ENCODE assay signal across 8 mouse cellular contexts in genomic region chr5:123390536-123391441, GRCm38 (mm10). TPM values are rescaled to one million over a fixed set of nuclear protein-coding genes. Genes with fewer than 3 reads are reported as not detected.
DNase-seq lines count a peak whose midpoint lies in the region; ATAC-seq and TF ChIP-seq lines count a peak whose summit lies in the region.

No protein-coding gene starts in this region.

- TF ChIP-seq CTCF in lung, embryonic 14.5 days (IDR thresholded peaks at IDR 0.05; ENCODE audit: low read depth): no peak
- TF ChIP-seq CTCF in olfactory bulb, adult 2 months (IDR thresholded peaks at IDR 0.05; ENCODE audit: insufficient read depth, low read depth, low read length): no peak

- H3K9ac ChIP-seq in lung, embryonic 14.5 days: peak overlapping the region; percentile 20; the same call in 1 of the 2 replicates
- H3K9ac ChIP-seq in forebrain, embryonic 11.5 days (ENCODE audit: low read length): peak overlapping the region; percentile 24; the same call in 1 of the 2 replicates
- 0 out of 2 replicates have a peak overlapping the region, but pooled peaks have one; percentile 5 for H3K9ac ChIP-seq in limb, embryonic 11.5 days (ENCODE audit: low read length)

- H3K36me3 ChIP-seq in lung, embryonic 14.5 days (ENCODE audit: insufficient read depth): no peaks in the 10 kb centered on the region
- H3K36me3 ChIP-seq in forebrain, embryonic 11.5 days (ENCODE audit: control insufficient read depth, insufficient read depth, low read length): no peaks in the 10 kb centered on the region
- H3K36me3 ChIP-seq in limb, embryonic 11.5 days (ENCODE audit: control insufficient read depth, insufficient read depth, low read length): no peaks in the 10 kb centered on the region

- no peak for DNase-seq in lung, embryonic 14.5 days
- no peak for DNase-seq in lung, postnatal 36 days
- no peak for DNase-seq in forebrain, embryonic 11.5 days (ENCODE audit: low spot score)
- DNase-seq in limb, embryonic 11.5 days (ENCODE audit: low spot score): no peak
- DNase-seq in embryo, embryonic 10 days (ENCODE audit: low spot score): no peak
- DNase-seq in thymus, postnatal 4 days: no peak

- H3K9me3 ChIP-seq in lung, embryonic 14.5 days (ENCODE audit: low read depth, low read length): no peaks in the 10 kb centered on the region
- H3K9me3 ChIP-seq in forebrain, embryonic 11.5 days (ENCODE audit: control insufficient read depth, low read length): no peaks in the 10 kb centered on the region
- no peaks in the 10 kb centered on the region for H3K9me3 ChIP-seq in limb, embryonic 11.5 days (ENCODE audit: control insufficient read depth, low read length)

- peak overlapping the region; percentile 58 for H3K4me2 ChIP-seq in lung, embryonic 14.5 days
- H3K4me2 ChIP-seq in forebrain, embryonic 11.5 days (ENCODE audit: low read depth, low read length, severe bottlenecking): peak overlapping the region; percentile 43
- H3K4me2 ChIP-seq in limb, embryonic 11.5 days (ENCODE audit: low read depth, severe bottlenecking): peak overlapping the region; percentile 45

- no peak for TF ChIP-seq POLR2A in olfactory bulb, adult 2 months (IDR thresholded peaks at IDR 0.05; ENCODE audit: insufficient read depth, low read depth, low read length)

- H3K4me1 ChIP-seq in lung, embryonic 14.5 days (ENCODE audit: insufficient read depth): peaks cover 6% of the 10 kb centered on the region
- H3K4me1 ChIP-seq in forebrain, embryonic 11.5 days (replicated peaks; ENCODE audit: control insufficient read depth, insufficient read depth, low read length): peaks cover 10% of the 10 kb centered on the region
- H3K4me1 ChIP-seq in limb, embryonic 11.5 days (ENCODE audit: control insufficient read depth, insufficient read depth, low read length): peaks cover 13% of the 10 kb centered on the region; the same call in 1 of the 2 replicates
- H3K4me1 ChIP-seq in olfactory bulb, adult 2 months (ENCODE audit: control insufficient read depth, insufficient read depth, low read length): peaks cover 4% of the 10 kb centered on the region; the same call in 1 of the 2 replicates

- H3K27me3 ChIP-seq in lung, embryonic 14.5 days (ENCODE audit: insufficient read depth, low read length): no peaks in the 10 kb centered on the region
- no peaks in the 10 kb centered on the region for H3K27me3 ChIP-seq in forebrain, embryonic 11.5 days (ENCODE audit: control insufficient read depth, insufficient read depth, low read length)
- no peaks in the 10 kb centered on the region for H3K27me3 ChIP-seq in limb, embryonic 11.5 days (ENCODE audit: control insufficient read depth, insufficient read depth, low read length)

- H3K27ac ChIP-seq in lung, embryonic 14.5 days (ENCODE audit: low read depth): no peak overlapping the region
- no peak overlapping the region for H3K27ac ChIP-seq in forebrain, embryonic 11.5 days (ENCODE audit: low read depth, low read length)
- H3K27ac ChIP-seq in limb, embryonic 11.5 days (replicated peaks; ENCODE audit: low read depth, low read length): no peak overlapping the region
- no peak overlapping the region for H3K27ac ChIP-seq in olfactory bulb, adult 2 months (ENCODE audit: insufficient read depth, low read depth, low read length)

- WGBS in lung, embryonic 14.5 days: 9% methylated on average over 16 of the region's 17 CpGs
- 3% methylated on average over 17 of the region's 17 CpGs for WGBS in forebrain, embryonic 11.5 days
- 10% methylated on average over 16 of the region's 17 CpGs for WGBS in limb, embryonic 11.5 days
- WGBS in olfactory bulb, adult 2 months: 5% methylated on average over 17 of the region's 17 CpGs

- ATAC-seq in lung, embryonic 14.5 days (ENCODE audit: insufficient read depth): no peak
- no peak for ATAC-seq in forebrain, embryonic 11.5 days (replicated peaks; ENCODE audit: low FRiP score)
- ATAC-seq in limb, embryonic 11.5 days (ENCODE audit: insufficient number of reproducible peaks, low FRiP score, low TSS enrichment, low read depth): no peak
- no peak for ATAC-seq in erythroid progenitor cell, adult 5-6 weeks (replicated peaks; ENCODE audit: low FRiP score, poor library complexity, severe bottlenecking)

- peak overlapping the region; percentile 23 for H3K4me3 ChIP-seq in lung, embryonic 14.5 days (ENCODE audit: low read depth, low read length)
- peak overlapping the region; percentile 27 for H3K4me3 ChIP-seq in forebrain, embryonic 11.5 days (ENCODE audit: low read depth, low read length)
- H3K4me3 ChIP-seq in limb, embryonic 11.5 days (ENCODE audit: low read depth, low read length): peak overlapping the region; percentile 15
- H3K4me3 ChIP-seq in olfactory bulb, adult 2 months (ENCODE audit: insufficient read depth, low read depth, low read length): peak overlapping the region; percentile 55

RNA-seq across cellular contexts. Expression of gene Mlxip, which starts 3.8 kb away (rescaled TPM):
- 27.3 and 27.7 TPM in 2 replicates for polyA plus RNA-seq in lung, embryonic 14.5 days (2014; fragmentation: Nextera tagmentation; extraction: Ambion mirVana)
- 22.3 and 22.7 TPM in 2 replicates for polyA plus RNA-seq in forebrain, embryonic 11.5 days (2014; fragmentation: Nextera tagmentation; extraction: Ambion mirVana)
- polyA plus RNA-seq in limb, embryonic 11.5 days (2014; fragmentation: Nextera tagmentation; extraction: Ambion mirVana): 19.3 and 21.7 TPM in 2 replicates
- polyA plus RNA-seq in olfactory bulb, adult 2 months (2012; ENCODE audit: insufficient read depth, insufficient read length, low replicate concordance, missing spikeins): not detected in 2 replicates
- 11.3 and 13.3 TPM in 2 replicates for total RNA-seq in erythroid progenitor cell, adult 5-6 weeks (2015; ENCODE audit: low replicate concordance)
- 2.0 and 2.8 TPM in 2 replicates for total RNA-seq in erythroid progenitor cell, adult 5-6 weeks (2017; ENCODE audit: low replicate concordance)

RNA-seq across cellular contexts. Expression of gene Bcl7a, which starts 47.2 kb away (rescaled TPM):
- 24.9 and 25.0 TPM in 2 replicates for polyA plus RNA-seq in lung, embryonic 14.5 days (2014; fragmentation: Nextera tagmentation; extraction: Ambion mirVana)
- polyA plus RNA-seq in forebrain, embryonic 11.5 days (2014; fragmentation: Nextera tagmentation; extraction: Ambion mirVana): 57.1 and 61.7 TPM in 2 replicates
- 44.4 and 45.2 TPM in 2 replicates for polyA plus RNA-seq in limb, embryonic 11.5 days (2014; fragmentation: Nextera tagmentation; extraction: Ambion mirVana)
- polyA plus RNA-seq in olfactory bulb, adult 2 months (2012; ENCODE audit: insufficient read depth, insufficient read length, low replicate concordance, missing spikeins): not detected in 2 replicates
- total RNA-seq in erythroid progenitor cell, adult 5-6 weeks (2015; ENCODE audit: low replicate concordance): 15.1 and 18.0 TPM in 2 replicates
- total RNA-seq in erythroid progenitor cell, adult 5-6 weeks (2017; ENCODE audit: low replicate concordance): 8.7 and 11.3 TPM in 2 replicates
